Comparison of ENCODE assay signal across 9 mouse cellular contexts in the genomic region with DNA sequence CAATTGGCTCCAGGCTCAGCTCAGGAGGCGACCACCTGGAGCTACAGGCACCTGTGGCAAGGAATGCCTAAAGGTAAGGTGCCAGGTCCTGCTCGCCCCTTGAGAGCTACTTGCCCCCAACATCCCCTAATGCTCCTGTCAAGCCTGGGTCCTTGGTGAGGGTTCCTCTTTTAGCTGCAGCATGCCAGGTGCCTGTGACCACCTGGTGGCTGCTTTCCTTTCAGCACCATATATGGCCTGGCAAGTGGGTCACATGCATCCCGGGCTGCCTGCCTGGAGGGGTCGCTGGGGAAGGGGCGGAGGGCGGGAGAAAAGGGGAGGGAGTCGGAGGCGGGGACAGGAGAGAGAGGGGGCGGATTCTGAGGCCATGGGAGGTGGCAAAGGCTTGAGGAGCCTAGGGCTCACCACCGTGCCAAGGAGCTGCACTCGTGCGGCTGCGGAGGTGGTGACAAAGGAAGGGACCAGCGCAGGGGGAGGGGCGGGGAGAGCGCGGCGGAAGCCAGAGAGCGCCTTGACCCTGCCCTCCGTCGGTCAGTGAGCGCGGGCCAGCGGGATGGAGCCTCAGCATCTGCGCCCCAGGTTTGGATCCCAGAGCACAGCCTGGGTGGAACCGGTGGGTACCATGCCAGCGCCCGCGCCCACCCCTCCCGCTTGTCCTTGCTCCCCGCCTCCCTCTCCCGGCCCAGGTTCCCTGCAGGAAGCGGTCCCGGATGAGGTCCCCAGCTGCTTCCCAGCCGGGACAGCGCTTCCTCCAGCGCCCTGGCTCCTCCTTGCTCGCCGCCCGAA. TPM values are rescaled to one million over a fixed set of nuclear protein-coding genes. Genes with fewer than 3 reads are reported as not detected.
DNase-seq lines count a peak whose midpoint lies in the region; ATAC-seq lines count a peak whose summit lies in the region.
"Not testable (repeated sequence)": the region's sequence is repeated elsewhere in the genome, so short reads cannot be mapped to it uniquely, and the experiment has no call there.
"Had no signal": no experiment of that assay in that cellular context is flagged by ENCODE, and none has a peak within 500 bp of the region (broad histone marks: within the 10 kb centered on the region; RNA-seq: fewer than 3 reads in every experiment).

A gene (plus strand): TSS at position 559 of the 786 bp plus-strand sequence.

- peak within 1 kb of the TSS; percentile 58 for H3K4me3 ChIP-seq in forebrain, embryonic 15.5 days
- H3K4me3 ChIP-seq in kidney, embryonic 15.5 days (replicated peaks) = peak within 1 kb of the TSS; percentile 51
- peak within 1 kb of the TSS; percentile 44 for H3K4me3 ChIP-seq in midbrain, embryonic 11.5 days (ENCODE audit: low read depth, low read length)

- peak within 1 kb of the TSS; percentile 72 for H3K9ac ChIP-seq in forebrain, embryonic 15.5 days (replicated peaks)
- H3K9ac ChIP-seq in kidney, embryonic 15.5 days = peak within 1 kb of the TSS; percentile 14; the same call in 1 of the 2 replicates
- H3K9ac ChIP-seq in midbrain, embryonic 11.5 days (ENCODE audit: low read length) = peak within 1 kb of the TSS; percentile 69

- H3K9me3 ChIP-seq in forebrain, embryonic 15.5 days; kidney, embryonic 15.5 days (replicated peaks); midbrain, embryonic 11.5 days (ENCODE audit: control insufficient read depth, low read length): not testable (repeated sequence)

- intact Hi-C loops in heart, postnatal 10 days (cut with DNase I) = not testable (repeated sequence)

- WGBS in forebrain, embryonic 15.5 days = 5% methylated on average over 18 of the region's 40 CpGs
- WGBS in kidney, embryonic 15.5 days = 3% methylated on average over 31 of the region's 40 CpGs
- WGBS in midbrain, embryonic 11.5 days = 3% methylated on average over 21 of the region's 40 CpGs

- peak; percentile 78; the same call in 1 of the 2 replicates for ATAC-seq in forebrain, embryonic 15.5 days (replicated peaks)
- 0 out of 2 replicates have a peak, but pooled peaks have one; percentile 54 for ATAC-seq in kidney, embryonic 15.5 days (replicated peaks; ENCODE audit: low FRiP score)
- ATAC-seq in midbrain, embryonic 11.5 days (ENCODE audit: low FRiP score) = peak; percentile 82

- H3K4me1 ChIP-seq in forebrain, embryonic 15.5 days; kidney, embryonic 15.5 days; midbrain, embryonic 11.5 days (ENCODE audit: control insufficient read depth, insufficient read depth, low read length): not testable (repeated sequence)

- DNase-seq in Muller cell, postnatal 12 days (ENCODE audit: inconsistent ontology term) = peak; percentile 6
- DNase-seq in cerebellum, postnatal 25 days = peak; percentile 19 to 47
- peak; percentile 7 to 11 for DNase-seq in heart, postnatal 10 days
- DNase-seq in liver = peak; percentile 4
- peak; percentile 93 for DNase-seq in midbrain, embryonic 11.5 days (ENCODE audit: low spot score, missing footprints)
- peak; percentile 0 for DNase-seq in skeletal muscle tissue, adult 2 months (ENCODE audit: low read depth, low spot score)

- H3K36me3 ChIP-seq in forebrain, embryonic 15.5 days; kidney, embryonic 15.5 days; midbrain, embryonic 11.5 days (ENCODE audit: control insufficient read depth, insufficient read depth, low read length): not testable (repeated sequence)

- H3K4me2 ChIP-seq in forebrain, embryonic 15.5 days (replicated peaks) = peak within 1 kb of the TSS; percentile 71
- peak within 1 kb of the TSS; percentile 83 for H3K4me2 ChIP-seq in kidney, embryonic 15.5 days
- H3K4me2 ChIP-seq in midbrain, embryonic 11.5 days = peak within 1 kb of the TSS; percentile 50

- H3K27me3 ChIP-seq in forebrain, embryonic 15.5 days; kidney, embryonic 15.5 days; midbrain, embryonic 11.5 days (ENCODE audit: control insufficient read depth, insufficient read depth, low read length): not testable (repeated sequence)

- H3K27ac ChIP-seq in forebrain, embryonic 15.5 days (replicated peaks) = peak within 1 kb of the TSS; percentile 40; the same call in 1 of the 2 replicates
- H3K27ac ChIP-seq in kidney, embryonic 15.5 days; midbrain, embryonic 11.5 days (ENCODE audit: low read depth, low read length): not testable (repeated sequence)

RNA-seq across cellular contexts. Expression of the gene that starts here (rescaled TPM):
- 8.2 and 9.7 TPM in 2 replicates for polyA plus RNA-seq in forebrain, embryonic 15.5 days (2015; fragmentation: Nextera tagmentation; extraction: Ambion mirVana)
- under 1 TPM in 1 of 2 experiments, not detected in 1; 0.82 TPM for total RNA-seq in heart, postnatal 10 days (2021)
- 1.2 and 2.2 TPM in 2 replicates for polyA plus RNA-seq in kidney, embryonic 15.5 days (2015; fragmentation: Nextera tagmentation; extraction: Ambion mirVana)
- 5.0 and 6.2 TPM in 2 replicates for polyA plus RNA-seq in midbrain, embryonic 11.5 days (2014; fragmentation: Nextera tagmentation; extraction: Ambion mirVana)
- total RNA-seq: monocyte, adult 5-6 weeks had no signal

Comparison
In these comparisons a context has a peak if more than half of its experiments do, and no peak if none do; other contexts are left out.
1. Peak in DNase-seq in heart, postnatal 10 days; RNA of the gene not detected or under 1 TPM.
2. DNase-seq: peak in every context shown above with its lines; median percentile 93 in midbrain, embryonic 11.5 days; 33 in cerebellum, postnatal 25 days; 9 in heart, postnatal 10 days; 6 in Muller cell, postnatal 12 days; 4 in liver; 0 in skeletal muscle tissue, adult 2 months.
3. H3K9ac ChIP-seq: peak in every context shown above with its lines; median percentile 72 in forebrain, embryonic 15.5 days; 69 in midbrain, embryonic 11.5 days; 14 in kidney, embryonic 15.5 days.